Mouse (Mus musculus) ES-Bruce4 (cell line): ENCODE measurements around the gene Myo1b. TPM values are rescaled to one million over a fixed set of nuclear protein-coding genes. Genes with fewer than 3 reads are reported as not detected.

ENCODE experiments used
- H3K27ac ChIP-seq: 2 replicates; pipeline ENCODE4 v1.5.1; 2012; ENCODE audit warnings: low read length, inconsistent platforms; ENCODE audit not compliant: insufficient read depth
- H3K27me3 ChIP-seq: 2 replicates; pipeline ENCODE4 v1.6.1; 2012; ENCODE audit warnings: mild to moderate bottlenecking, low read length, inconsistent platforms; ENCODE audit not compliant: control insufficient read depth, poor library complexity, insufficient read depth, severe bottlenecking
- H3K36me3 ChIP-seq: 2 replicates; pipeline ENCODE4 v1.6.1; 2012; ENCODE audit warnings: inconsistent platforms, mild to moderate bottlenecking, low read length, moderate library complexity; ENCODE audit not compliant: control insufficient read depth, poor library complexity, insufficient read depth, severe bottlenecking
- H3K4me1 ChIP-seq: one replicate; pipeline ENCODE4 v1.8.1; 2011; ENCODE audit warnings: low read length; ENCODE audit not compliant: control insufficient read depth, insufficient read depth
- H3K4me3 ChIP-seq: 2 replicates; pipeline ENCODE4 v1.5.1; 2011; ENCODE audit warnings: low read depth, mild to moderate bottlenecking, low read length
- H3K9ac ChIP-seq: 2 replicates; pipeline ENCODE4 v1.6.1; 2012; ENCODE audit warnings: low read depth, mild to moderate bottlenecking, inconsistent platforms; ENCODE audit not compliant: poor library complexity, severe bottlenecking
- H3K9me3 ChIP-seq: replicated peaks from 2 replicates; pipeline ENCODE4 v1.6.1; 2012; ENCODE audit warnings: mild to moderate bottlenecking, low read length, inconsistent platforms; ENCODE audit not compliant: control insufficient read depth, poor library complexity, insufficient read depth, severe bottlenecking
- CTCF ChIP-seq: IDR thresholded peaks from one replicate; pipeline ENCODE4 v1.8.1; 2011; ENCODE audit warnings: low read depth, low read length
- EP300 ChIP-seq: IDR thresholded peaks from 2 replicates; pipeline ENCODE4 v1.6.1; 2011; ENCODE audit warnings: low read depth, low read length; ENCODE audit not compliant: insufficient read depth
- POLR2A ChIP-seq: IDR thresholded peaks from one replicate; pipeline ENCODE4 v1.8.1; 2011; ENCODE audit warnings: low read length; ENCODE audit not compliant: insufficient read depth
- polyA plus RNA-seq: library from polyadenylated mRNA; stranded (reverse); fragments of >200 nt; gene quantifications from 2 replicates; pipeline ENCODE4 v1.2.4, GENCODE M21; 2011; ENCODE audit warnings: low read depth; ENCODE audit not compliant: missing spikeins, insufficient read depth, insufficient read length

Gene Myo1b
- polyA plus RNA-seq, 1 experiment: 54.4 TPM

- Histone ChIP-seq H3K4me3 (no peak overlapping the region), H3K9me3 (no peaks in the 10 kb centered on the region), H3K27ac (peak overlapping the region; percentile 51), H3K9ac (no peak overlapping the region), H3K36me3 (no peaks in the 10 kb centered on the region), H3K4me1 (peaks cover 5% of the 10 kb centered on the region), H3K27me3 (no peaks in the 10 kb centered on the region)
- no peak for TF ChIP-seq CTCF
- no peak for TF ChIP-seq EP300
Measured at GRCm38 (mm10) chr1:51743756-51744425, 172.0 kb downstream of the Myo1b start.

GRCm38 (mm10) chr1:51742586-51742985 lies 173.3 kb downstream of the Myo1b start:
- no peak for TF ChIP-seq EP300
- TF ChIP-seq POLR2A: no peak
- Histone ChIP-seq H3K27ac (peak overlapping the region; percentile 44; the same call in 1 of the 2 replicates), H3K27me3 (no peaks in the 10 kb centered on the region), H3K4me3 (no peak overlapping the region), H3K4me1 (peaks cover 5% of the 10 kb centered on the region), H3K9ac (no peak overlapping the region), H3K36me3 (no peaks in the 10 kb centered on the region), H3K9me3 (no peaks in the 10 kb centered on the region)

- H3K9me3 ChIP-seq: no peaks in the 10 kb centered on the region
- TF ChIP-seq EP300 (no peak), POLR2A (no peak), CTCF (no peak)
- no peak overlapping the region for H3K27ac ChIP-seq
Measured at GRCm38 (mm10) chr1:51740626-51741231, 175.1 kb downstream of the Myo1b start.

GRCm38 (mm10) chr1:51739252-51739852 lies 176.5 kb downstream of the Myo1b start:
- no peak overlapping the region for H3K27ac ChIP-seq
- no peaks in the 10 kb centered on the region for H3K36me3 ChIP-seq
- no peaks in the 10 kb centered on the region for H3K9me3 ChIP-seq
- no peaks in the 10 kb centered on the region for H3K27me3 ChIP-seq
- H3K4me1 ChIP-seq: peaks cover 5% of the 10 kb centered on the region
- no peak overlapping the region for H3K9ac ChIP-seq
- no peak overlapping the region for H3K4me3 ChIP-seq
- TF ChIP-seq CTCF (no peak), EP300 (no peak), POLR2A (no peak)

More at GRCm38 (mm10) chr1:51740626-51741231, 175.1 kb downstream of the Myo1b start:
- H3K9ac ChIP-seq: no peak overlapping the region
- no peak overlapping the region for H3K4me3 ChIP-seq
- H3K36me3 ChIP-seq: no peaks in the 10 kb centered on the region
- H3K4me1 ChIP-seq: peaks cover 5% of the 10 kb centered on the region
- no peaks in the 10 kb centered on the region for H3K27me3 ChIP-seq

GRCm38 (mm10) chr1:51736822-51737221 lies 179.0 kb downstream of the Myo1b start:
- Histone ChIP-seq H3K27ac (no peak overlapping the region), H3K4me3 (no peak overlapping the region), H3K9ac (no peak overlapping the region), H3K36me3 (no peaks in the 10 kb centered on the region), H3K9me3 (no peaks in the 10 kb centered on the region), H3K4me1 (no peaks in the 10 kb centered on the region), H3K27me3 (no peaks in the 10 kb centered on the region)
- TF ChIP-seq POLR2A: no peak
- TF ChIP-seq EP300: no peak
- TF ChIP-seq CTCF: no peak

GRCm38 (mm10) chr1:51734721-51735120 lies 181.2 kb downstream of the Myo1b start:
- Histone ChIP-seq H3K4me1 (no peaks in the 10 kb centered on the region), H3K27me3 (no peaks in the 10 kb centered on the region), H3K36me3 (no peaks in the 10 kb centered on the region), H3K9me3 (no peaks in the 10 kb centered on the region), H3K27ac (no peak overlapping the region), H3K9ac (no peak overlapping the region), H3K4me3 (no peak overlapping the region)
- TF ChIP-seq EP300: no peak
- no peak for TF ChIP-seq POLR2A
- TF ChIP-seq CTCF: no peak
